17 mouse cellular contexts compared by ENCODE assay signal in genomic region chr8:91507681-91508097, GRCm38 (mm10).
DNase-seq lines count a peak whose midpoint lies in the region; ATAC-seq and TF ChIP-seq lines count a peak whose summit lies in the region.
"Had no signal": no experiment of that assay in that cellular context is flagged by ENCODE, and none has a peak within 500 bp of the region (broad histone marks: within the 10 kb centered on the region; RNA-seq: fewer than 3 reads in every experiment).

No protein-coding gene starts in this region.

- TF ChIP-seq EP300 in stomach, postnatal 0 days (optimal IDR thresholded peaks at IDR 0.05), result no peak

- H3K9me3 ChIP-seq in heart, embryonic 15.5 days (replicated peaks), result no peaks in the 10 kb centered on the region
- no peaks in the 10 kb centered on the region for H3K9me3 ChIP-seq in stomach, postnatal 0 days (ENCODE audit: control insufficient read depth, low read length)
- H3K9me3 ChIP-seq: G1E; limb, embryonic 10.5 days; midbrain, embryonic 13.5 days had no signal

- H3K27me3 ChIP-seq in heart, embryonic 15.5 days, result no peaks in the 10 kb centered on the region
- no peaks in the 10 kb centered on the region for H3K27me3 ChIP-seq in stomach, postnatal 0 days (ENCODE audit: control insufficient read depth, insufficient read depth, low read length)

- DNase-seq in heart, postnatal 4 days, result no peak
- DNase-seq in thymus, postnatal 4 days, result peak; percentile 15
- DNase-seq in thymus, adult 18-20 months, result no peak
- DNase-seq in stomach, postnatal 0 days (ENCODE audit: low spot score), result no peak
- DNase-seq in lung, postnatal 4 days, result no peak
- DNase-seq: cerebellum, postnatal 14 days; lung, adult 18-20 months; right cerebral cortex, postnatal 25 days had no signal

- WGBS in heart, embryonic 15.5 days, result 51% methylated on average over 7 of the region's 7 CpGs
- WGBS in stomach, postnatal 0 days, result 38% methylated on average over 7 of the region's 7 CpGs

- no peak for ATAC-seq in heart, embryonic 15.5 days (replicated peaks; ENCODE audit: insufficient number of reproducible peaks, insufficient read depth, low FRiP score, low read depth)
- peak; percentile 39 for ATAC-seq in common myeloid progenitor, adult 5-6 weeks (replicated peaks; ENCODE audit: low read depth, poor library complexity, severe bottlenecking)
- no peak for ATAC-seq in stomach, postnatal 0 days (ENCODE audit: low FRiP score, low TSS enrichment)
- ATAC-seq in activated CD4-positive, CD25-positive, alpha-beta regulatory T cell, adult 4 months, result no peak
- ATAC-seq: intestine, embryonic 16.5 days; midbrain, embryonic 13.5 days had no signal

- peak overlapping the region; percentile 22 for H3K27ac ChIP-seq in heart, embryonic 15.5 days
- H3K27ac ChIP-seq in stomach, postnatal 0 days (replicated peaks), result peak overlapping the region; percentile 49
- H3K27ac ChIP-seq: layer of hippocampus, adult 2 months; limb, embryonic 10.5 days; midbrain, embryonic 13.5 days had no signal

- H3K9ac ChIP-seq in heart, embryonic 15.5 days, result no peak overlapping the region
- H3K9ac ChIP-seq in stomach, postnatal 0 days (ENCODE audit: low read length), result no peak overlapping the region
- H3K9ac ChIP-seq: midbrain, embryonic 13.5 days had no signal

- peaks cover 33% of the 10 kb centered on the region for H3K4me1 ChIP-seq in heart, embryonic 15.5 days (replicated peaks)
- H3K4me1 ChIP-seq in stomach, postnatal 0 days (replicated peaks; ENCODE audit: control insufficient read depth, insufficient read depth), result peaks cover 21% of the 10 kb centered on the region

- H3K4me2 ChIP-seq in heart, embryonic 15.5 days, result no peak overlapping the region
- H3K4me2 ChIP-seq in stomach, postnatal 0 days (replicated peaks; ENCODE audit: low read depth), result no peak overlapping the region
- H3K4me2 ChIP-seq: midbrain, embryonic 13.5 days had no signal

- no peaks in the 10 kb centered on the region for H3K36me3 ChIP-seq in heart, embryonic 15.5 days
- no peaks in the 10 kb centered on the region for H3K36me3 ChIP-seq in stomach, postnatal 0 days (ENCODE audit: control insufficient read depth, insufficient read depth, low read length)
- H3K36me3 ChIP-seq: limb, embryonic 10.5 days; midbrain, embryonic 13.5 days had no signal

- TF ChIP-seq CTCF in stomach, postnatal 0 days (IDR thresholded peaks at IDR 0.05; ENCODE audit: low read depth), result no peak

- no peak overlapping the region for H3K4me3 ChIP-seq in heart, embryonic 15.5 days
- H3K4me3 ChIP-seq in stomach, postnatal 0 days (ENCODE audit: low read depth, low read length), result no peak overlapping the region
- H3K4me3 ChIP-seq: erythroblast, embryonic 14.5 days; layer of hippocampus, adult 2 months; limb, embryonic 10.5 days; midbrain, embryonic 13.5 days had no signal
